Mouse (Mus musculus) hindbrain, embryonic 12.5 days (tissue): ENCODE data around the gene Asb18. TPM values are rescaled to one million over a fixed set of nuclear protein-coding genes. Genes with fewer than 3 reads are reported as not detected.

Experiments
- ATAC-seq: fragments of 200-750 bp; cut with Nextera tagmentation; 2 replicates; pipeline ENCODE4 v1.8.0; 2017; ENCODE audit warnings: moderate TSS enrichment; ENCODE audit not compliant: low FRiP score
- H3K27ac ChIP-seq: fragments of 300-500 bp; sonication (generic); 2 replicates; pipeline ENCODE4 v1.5.1; 2016; ENCODE audit warnings: mild to moderate bottlenecking
- H3K27me3 ChIP-seq: fragments of 300-500 bp; sonication (generic); 2 replicates; pipeline ENCODE4 v1.6.1; 2016; ENCODE audit warnings: mild to moderate bottlenecking
- H3K36me3 ChIP-seq: fragments of 300-500 bp; sonication (generic); 2 replicates; pipeline ENCODE4 v1.6.1; 2016; ENCODE audit warnings: mild to moderate bottlenecking
- H3K4me1 ChIP-seq: fragments of 300-500 bp; sonication (generic); 2 replicates; pipeline ENCODE4 v1.6.1; 2016
- H3K4me2 ChIP-seq: fragments of 300-500 bp; sonication (generic); replicated peaks from 2 replicates; pipeline ENCODE4 v1.6.1; 2016; ENCODE audit warnings: mild to moderate bottlenecking
- H3K4me3 ChIP-seq: fragments of 300-500 bp; sonication (generic); 2 replicates; pipeline ENCODE4 v1.5.1; 2016; ENCODE audit warnings: mild to moderate bottlenecking
- H3K9ac ChIP-seq: fragments of 300-500 bp; sonication (generic); 2 replicates; pipeline ENCODE4 v1.6.1; 2016; ENCODE audit warnings: mild to moderate bottlenecking, moderate library complexity
- H3K9me3 ChIP-seq: fragments of 300-500 bp; sonication (generic); replicated peaks from 2 replicates; pipeline ENCODE4 v1.6.1; 2016; ENCODE audit warnings: mild to moderate bottlenecking
- WGBS: fragments of 180-500 bp; shearing (Covaris S2); methylation state at CpG from one replicate; pipeline ENCODE4 v1.1.7; 2016; 5-methylcytosine and 5-hydroxymethylcytosine counted together
- polyA plus RNA-seq: library from polyadenylated mRNA; unstranded; fragments of >200 nt; fragmentation: Nextera tagmentation; extraction: Ambion mirVana; gene quantifications from 2 replicates; pipeline ENCODE4 v1.2.1, GENCODE M21; 2016

Asb18 gene
- polyA plus RNA-seq, 1 experiment from 2014 or later = 0.61 TPM

DNA sequence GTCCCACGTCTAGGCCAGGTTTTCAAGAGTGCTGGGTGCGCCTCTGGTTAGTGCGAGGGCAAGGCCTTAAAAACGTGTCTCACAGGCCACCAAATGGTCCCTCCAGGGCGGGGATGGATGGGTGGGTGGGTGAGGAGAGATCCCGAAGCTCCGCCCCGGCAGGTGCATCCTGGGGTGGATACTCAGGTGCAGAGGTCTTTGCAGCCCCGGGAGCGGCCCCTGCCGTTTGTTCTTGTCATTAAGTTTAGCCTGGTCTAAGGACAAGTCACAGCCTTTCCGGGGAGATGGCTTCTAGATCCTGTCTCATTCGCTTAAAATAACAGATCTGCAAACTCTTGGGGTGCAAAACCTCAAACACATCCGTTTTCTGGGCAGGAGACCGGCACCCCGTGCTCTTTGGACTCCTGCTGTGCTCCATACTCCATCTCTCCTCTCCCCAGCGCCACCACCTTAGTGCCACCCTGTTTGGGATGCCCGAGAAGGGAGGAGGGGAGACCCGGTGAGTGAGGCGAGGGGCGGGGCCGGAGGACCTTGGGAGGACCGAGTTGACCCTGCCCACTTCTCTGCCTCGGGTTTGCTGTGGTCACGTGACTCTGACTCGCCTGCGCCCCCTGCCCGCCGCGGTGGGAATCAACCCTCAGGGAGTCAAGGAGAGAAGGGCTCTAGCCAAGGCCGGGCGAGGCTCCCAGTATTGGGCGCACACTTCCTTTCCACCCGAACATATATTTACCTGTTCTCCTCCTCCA, 74.3 kb downstream of the Asb18 start:
- no peak for ATAC-seq
- 3% methylated on average over 34 of the region's 34 CpGs for WGBS
- H3K4me3 ChIP-seq = no peak overlapping the region

DNA sequence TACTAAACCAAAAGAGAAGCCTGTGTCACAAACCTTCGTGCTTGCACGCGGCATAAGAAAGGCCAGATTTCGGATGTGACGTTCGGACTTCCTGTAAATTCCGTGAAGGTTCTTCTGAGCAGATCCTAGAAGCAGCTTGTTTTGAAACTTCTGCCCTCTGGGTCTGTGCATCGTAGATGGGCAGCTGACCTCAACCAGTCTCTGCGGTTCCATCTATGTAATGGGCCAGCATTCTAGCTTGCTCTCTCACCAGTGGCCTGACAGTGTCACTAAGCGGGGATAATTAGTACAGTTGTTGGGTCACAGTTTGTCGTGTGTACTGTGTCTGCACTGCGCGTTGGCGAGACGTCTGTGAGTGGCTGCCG, 74.9 kb downstream of the Asb18 start:
- Histone ChIP-seq H3K9ac (no peak overlapping the region), H3K4me3 (no peak overlapping the region), H3K4me1 (peaks cover 35% of the 10 kb centered on the region), H3K4me2 (no peak overlapping the region), H3K27ac (no peak overlapping the region), H3K9me3 (no peaks in the 10 kb centered on the region), H3K27me3 (peaks cover 74% of the 10 kb centered on the region), H3K36me3 (no peaks in the 10 kb centered on the region)
- WGBS = 28% methylated on average over 16 of the region's 16 CpGs
- no peak for ATAC-seq

More for the DNA sequence above, 74.3 kb downstream of the Asb18 start:
- H3K4me2 ChIP-seq = 0 out of 2 replicates have a peak overlapping the region, but pooled peaks have one; percentile 9
- peaks cover 33% of the 10 kb centered on the region for H3K4me1 ChIP-seq
- H3K9ac ChIP-seq = no peak overlapping the region
- no peak overlapping the region for H3K27ac ChIP-seq
- H3K27me3 ChIP-seq = peaks cover 71% of the 10 kb centered on the region
- no peaks in the 10 kb centered on the region for H3K36me3 ChIP-seq
- no peaks in the 10 kb centered on the region for H3K9me3 ChIP-seq

DNA sequence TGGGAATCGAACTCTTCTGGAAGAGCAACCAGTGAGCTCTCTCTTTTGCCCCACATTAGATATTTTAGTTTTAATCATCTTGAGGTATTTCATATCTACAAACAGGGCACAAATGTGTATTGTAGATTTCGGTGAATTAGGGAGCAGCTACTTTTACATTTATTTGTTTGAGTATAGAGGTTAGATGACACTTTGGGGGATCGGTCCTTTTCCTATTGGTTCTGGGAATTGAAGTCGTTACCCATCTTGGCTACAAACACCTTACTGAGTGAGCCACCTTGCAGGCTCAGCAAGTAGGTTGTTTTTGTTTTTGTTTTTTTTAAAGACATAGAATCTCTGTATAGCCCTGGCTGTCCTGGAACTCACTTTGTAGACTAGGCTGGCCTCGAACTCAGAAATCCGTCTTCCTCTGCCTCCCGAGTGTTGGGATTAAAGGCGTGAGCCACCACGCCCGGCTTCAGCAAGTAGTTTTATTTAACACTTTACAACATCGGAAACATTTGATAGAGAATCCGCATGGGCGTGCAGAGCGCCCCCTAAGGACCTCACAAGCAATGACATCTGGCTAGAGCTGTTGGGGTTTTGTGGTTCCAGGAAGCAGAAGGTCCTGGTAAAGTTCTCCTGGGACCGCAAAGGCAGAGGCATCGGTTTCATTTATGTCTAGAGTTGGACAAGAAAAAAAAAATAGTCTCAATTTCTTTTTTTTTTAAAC, 75.4 kb downstream of the Asb18 start:
- Histone ChIP-seq H3K4me2 (no peak overlapping the region), H3K4me3 (no peak overlapping the region), H3K4me1 (peaks cover 37% of the 10 kb centered on the region), H3K27me3 (peaks cover 74% of the 10 kb centered on the region), H3K9ac (no peak overlapping the region), H3K9me3 (no peaks in the 10 kb centered on the region), H3K36me3 (no peaks in the 10 kb centered on the region), H3K27ac (no peak overlapping the region)
- 29% methylated on average over 16 of the region's 16 CpGs for WGBS
- ATAC-seq = no peak

DNA sequence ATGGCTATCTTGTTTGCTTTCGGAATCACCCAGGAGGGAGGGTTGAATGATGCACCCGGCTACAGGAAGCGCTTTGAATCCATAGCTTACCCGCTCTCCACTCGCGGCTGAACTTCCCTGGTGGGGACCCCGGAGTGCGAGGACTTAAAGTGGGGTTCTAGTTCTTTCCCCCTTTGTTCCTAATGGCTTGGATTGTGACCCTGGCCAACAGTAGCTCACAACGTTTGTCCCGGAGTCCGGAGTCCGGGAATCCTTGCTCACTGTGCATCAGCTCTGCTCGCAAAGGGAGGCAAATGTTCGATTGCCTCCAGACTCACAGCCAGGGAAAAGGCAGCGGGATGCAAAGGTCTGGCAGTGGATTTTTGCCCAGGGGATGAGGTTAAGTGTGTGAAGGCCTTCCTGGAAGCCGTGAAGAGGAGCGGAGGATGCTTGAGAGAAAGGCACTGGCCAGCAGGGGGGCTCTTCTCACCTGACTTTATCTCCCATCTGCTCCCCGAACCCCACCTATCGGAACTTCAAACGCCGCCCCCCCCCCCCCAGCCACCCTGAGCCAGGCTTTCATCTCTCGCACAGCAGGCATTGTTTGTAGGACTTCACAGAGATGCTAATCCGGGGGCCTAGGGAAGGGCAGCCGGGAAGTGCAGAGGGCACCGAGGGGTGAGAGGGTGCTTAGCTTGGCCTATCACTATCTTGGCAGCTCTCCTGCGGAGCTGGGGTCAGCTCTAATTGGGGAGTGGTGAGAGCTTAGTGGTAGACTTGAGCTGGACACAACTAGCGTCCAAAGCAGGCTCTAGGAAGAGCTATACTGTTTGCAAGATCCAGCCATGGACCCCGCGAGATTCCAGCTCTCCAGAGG, 78.7 kb downstream of the Asb18 start:
- WGBS = 2% methylated on average over 29 of the region's 29 CpGs
- peaks cover 84% of the 10 kb centered on the region for H3K27me3 ChIP-seq
- no peak overlapping the region for H3K9ac ChIP-seq
- peak overlapping the region; percentile 27 for H3K4me2 ChIP-seq
- ATAC-seq = no peak
- no peak overlapping the region for H3K27ac ChIP-seq
- H3K9me3 ChIP-seq = no peaks in the 10 kb centered on the region
- no peaks in the 10 kb centered on the region for H3K36me3 ChIP-seq
- H3K4me3 ChIP-seq = no peak overlapping the region
- peaks cover 43% of the 10 kb centered on the region for H3K4me1 ChIP-seq

DNA sequence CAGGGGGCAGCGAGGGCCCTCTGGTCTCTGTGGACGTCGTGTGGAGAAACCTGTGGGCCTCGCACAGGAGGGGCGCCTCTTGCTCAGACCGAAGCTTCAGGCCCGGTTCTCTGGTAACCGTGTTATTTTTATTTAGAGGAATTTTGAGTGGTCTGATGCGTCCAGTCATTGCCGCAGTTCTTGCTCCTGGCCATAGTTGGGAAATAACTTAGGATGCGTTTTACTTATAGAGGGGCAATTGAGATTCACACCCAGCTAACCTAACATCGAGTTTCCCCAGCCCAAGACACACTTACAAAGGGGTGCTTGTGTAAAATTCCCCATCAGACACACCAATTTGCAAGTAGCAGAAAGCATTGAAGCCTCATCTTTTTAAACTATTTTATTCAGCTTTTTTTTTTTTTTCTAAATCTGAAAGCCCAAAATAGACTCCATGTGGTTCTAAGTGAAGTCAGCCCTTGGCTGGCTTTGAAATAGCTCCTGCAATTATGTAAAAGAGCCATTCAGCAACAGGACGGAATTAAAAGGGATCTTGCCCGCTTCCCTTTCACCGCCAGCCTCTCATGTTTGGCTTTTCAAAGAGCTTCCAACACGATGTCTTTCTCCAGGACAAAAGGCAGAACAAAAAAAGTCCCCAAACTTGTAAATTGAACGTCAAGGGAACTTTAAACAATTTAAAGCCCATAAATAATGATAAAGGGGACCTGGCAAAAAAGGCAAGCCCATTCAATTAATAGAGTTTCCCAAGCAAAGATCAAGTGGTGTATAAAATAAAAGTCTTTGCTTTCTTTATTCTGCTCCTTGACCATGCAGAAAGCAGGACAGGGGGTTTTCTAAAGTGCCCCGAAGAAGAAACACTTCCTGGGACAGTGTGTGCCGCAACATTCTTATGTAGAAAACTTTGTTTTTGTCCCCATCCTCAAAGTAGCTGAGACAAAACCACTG, 79.9 kb downstream of the Asb18 start:
- Histone ChIP-seq H3K27me3 (peaks cover 85% of the 10 kb centered on the region), H3K27ac (no peak overlapping the region), H3K9me3 (no peaks in the 10 kb centered on the region), H3K4me3 (no peak overlapping the region), H3K9ac (no peak overlapping the region), H3K36me3 (no peaks in the 10 kb centered on the region), H3K4me1 (peaks cover 54% of the 10 kb centered on the region), H3K4me2 (peak overlapping the region; percentile 79)
- no peak for ATAC-seq
- 2% methylated on average over 19 of the region's 19 CpGs for WGBS

DNA sequence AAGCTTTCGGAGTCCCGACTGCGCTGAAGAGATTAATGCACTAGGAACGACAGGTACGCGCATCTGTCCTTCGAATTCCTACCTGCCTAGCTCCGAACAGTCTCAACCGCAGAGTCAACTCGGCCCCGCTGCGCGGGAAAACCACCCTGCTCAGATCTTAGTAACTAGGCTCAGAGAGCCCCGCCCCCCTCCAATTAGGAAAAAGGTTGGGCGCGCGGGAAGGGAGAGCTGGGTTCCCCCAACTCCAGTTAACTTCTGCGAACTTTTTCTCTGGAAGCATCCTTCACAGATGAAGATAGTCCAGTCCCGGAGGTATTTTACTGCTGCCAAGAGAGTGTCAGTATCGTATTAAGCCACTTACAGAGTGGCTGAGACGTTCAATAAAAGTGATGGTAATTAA, 80.7 kb downstream of the Asb18 start:
- Histone ChIP-seq H3K4me2 (peak overlapping the region; percentile 79), H3K4me3 (peak overlapping the region; percentile 4; the same call in 1 of the 2 replicates), H3K9me3 (no peaks in the 10 kb centered on the region), H3K36me3 (no peaks in the 10 kb centered on the region), H3K9ac (no peak overlapping the region), H3K27me3 (peaks cover 85% of the 10 kb centered on the region), H3K27ac (no peak overlapping the region), H3K4me1 (peaks cover 59% of the 10 kb centered on the region)
- WGBS = under 1% methylated on average over 21 of the region's 21 CpGs
- no peak for ATAC-seq

DNA sequence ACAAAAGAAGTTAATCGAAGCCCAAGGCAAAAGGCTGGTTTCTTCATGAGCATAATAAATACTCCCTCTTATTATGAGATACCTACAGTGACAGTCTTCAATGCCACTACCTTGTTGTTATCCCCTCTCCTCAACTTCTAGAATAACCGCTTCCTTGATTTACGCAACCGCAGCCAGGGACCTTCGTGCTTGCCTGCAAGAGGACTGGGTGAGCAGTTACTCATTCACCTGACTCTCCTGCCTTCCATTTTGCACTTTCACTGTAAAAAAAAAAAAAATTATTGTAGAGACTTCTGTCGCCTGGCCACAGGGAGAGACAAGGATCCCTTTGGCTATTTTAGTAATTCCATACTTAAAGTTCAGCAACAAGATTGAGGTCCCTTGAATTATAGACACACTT, 81.4 kb downstream of the Asb18 start:
- Histone ChIP-seq H3K4me1 (peaks cover 63% of the 10 kb centered on the region), H3K27ac (peak overlapping the region; percentile 73), H3K36me3 (no peaks in the 10 kb centered on the region), H3K9ac (no peak overlapping the region), H3K4me2 (peak overlapping the region; percentile 79), H3K4me3 (peak overlapping the region; percentile 57; the same call in 1 of the 2 replicates), H3K9me3 (no peaks in the 10 kb centered on the region), H3K27me3 (peaks cover 88% of the 10 kb centered on the region)
- no peak for ATAC-seq
- 6% methylated on average over 6 of the region's 6 CpGs for WGBS

DNA sequence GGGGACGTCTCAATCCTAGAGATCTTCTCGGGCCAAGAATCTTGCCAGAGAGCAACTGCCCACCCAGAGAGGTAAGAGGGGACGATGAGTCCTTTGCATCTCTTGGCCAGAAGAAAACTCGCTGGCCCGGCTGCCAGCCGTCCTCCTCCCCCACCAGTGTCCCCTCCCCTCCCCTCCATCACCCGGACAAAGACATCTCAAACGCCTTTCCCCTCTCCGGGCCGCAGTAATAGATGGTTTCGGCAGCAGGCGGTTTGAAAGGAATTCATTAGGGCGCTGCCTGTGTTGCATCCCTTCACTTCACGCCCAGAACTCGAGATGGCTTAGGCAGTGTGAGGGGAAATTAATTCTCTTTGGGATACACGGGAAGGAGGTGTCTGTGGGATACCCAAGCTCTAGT, 81.8 kb downstream of the Asb18 start:
- H3K9me3 ChIP-seq = no peaks in the 10 kb centered on the region
- H3K9ac ChIP-seq = no peak overlapping the region
- peak overlapping the region; percentile 79 for H3K4me2 ChIP-seq
- peak overlapping the region; percentile 57 for H3K4me3 ChIP-seq
- WGBS = 1% methylated on average over 16 of the region's 16 CpGs
- ATAC-seq = no peak; the same call in 1 of the 2 replicates
- H3K27me3 ChIP-seq = peaks cover 86% of the 10 kb centered on the region
- H3K27ac ChIP-seq = peak overlapping the region; percentile 73
- peaks cover 65% of the 10 kb centered on the region for H3K4me1 ChIP-seq
- H3K36me3 ChIP-seq = no peaks in the 10 kb centered on the region

DNA sequence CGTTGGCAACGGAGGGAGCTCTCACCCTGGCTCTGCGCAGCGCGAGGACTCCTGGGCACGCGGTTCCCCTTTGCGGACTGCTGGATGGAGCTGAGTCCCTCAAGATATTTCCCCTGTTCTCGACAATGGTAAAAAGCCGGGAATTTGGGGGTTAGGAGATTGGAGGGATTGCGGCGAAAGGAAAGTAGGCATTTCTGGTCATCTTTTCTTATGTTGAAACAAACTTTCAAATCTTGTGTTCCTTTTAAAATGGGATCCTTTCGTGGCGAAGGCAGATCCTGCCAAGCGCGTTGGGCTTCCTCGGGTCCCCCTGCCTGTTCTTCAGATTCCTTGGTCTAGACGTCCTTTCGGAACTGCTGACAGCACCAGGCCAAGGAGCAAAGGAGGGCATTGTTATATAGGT, 82.4 kb downstream of the Asb18 start:
- no peaks in the 10 kb centered on the region for H3K9me3 ChIP-seq
- WGBS = 1% methylated on average over 19 of the region's 19 CpGs
- no peak for ATAC-seq
- no peaks in the 10 kb centered on the region for H3K36me3 ChIP-seq
- peaks cover 71% of the 10 kb centered on the region for H3K4me1 ChIP-seq
- H3K4me3 ChIP-seq = peak overlapping the region; percentile 57
- peak overlapping the region; percentile 73 for H3K27ac ChIP-seq
- peaks cover 86% of the 10 kb centered on the region for H3K27me3 ChIP-seq
- H3K9ac ChIP-seq = peak overlapping the region; percentile 57
- H3K4me2 ChIP-seq = peak overlapping the region; percentile 79

DNA sequence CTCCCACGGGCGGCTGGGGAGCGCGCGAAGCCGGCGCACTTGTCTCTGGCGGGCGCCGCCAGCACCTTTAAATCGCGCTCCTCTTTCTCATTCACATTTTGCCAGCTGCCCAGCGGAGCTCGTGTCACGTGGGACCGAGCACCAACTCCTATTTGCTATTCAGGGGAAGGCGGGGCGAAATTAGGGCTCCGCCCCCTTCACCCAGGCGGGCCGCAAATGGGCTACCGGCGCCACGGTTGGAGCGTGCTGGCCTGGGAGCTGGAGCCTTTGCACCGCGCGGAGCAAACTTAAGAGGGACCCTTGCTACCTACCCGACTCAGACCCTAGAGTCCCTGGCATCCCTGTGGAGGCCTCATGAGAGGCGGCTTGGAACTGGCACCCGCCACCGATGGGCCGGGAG, 83.3 kb downstream of the Asb18 start, which contains the start of gene Gbx2:
Gbx2 (minus strand) TSS at position 60 of the 400 bp plus-strand sequence.
- WGBS = under 1% methylated on average over 33 of the region's 33 CpGs
- H3K4me2 ChIP-seq = peak within 1 kb of the TSS; percentile 79
- H3K4me3 ChIP-seq = peak within 1 kb of the TSS; percentile 57
- peaks cover 74% of the 10 kb centered on the region for H3K4me1 ChIP-seq
- H3K9ac ChIP-seq = peak within 1 kb of the TSS; percentile 74
- ATAC-seq = peak; percentile 81
- H3K36me3 ChIP-seq = no peaks in the 10 kb centered on the region
- H3K9me3 ChIP-seq = no peaks in the 10 kb centered on the region
- peaks cover 86% of the 10 kb centered on the region for H3K27me3 ChIP-seq
- peak within 1 kb of the TSS; percentile 82 for H3K27ac ChIP-seq

DNA sequence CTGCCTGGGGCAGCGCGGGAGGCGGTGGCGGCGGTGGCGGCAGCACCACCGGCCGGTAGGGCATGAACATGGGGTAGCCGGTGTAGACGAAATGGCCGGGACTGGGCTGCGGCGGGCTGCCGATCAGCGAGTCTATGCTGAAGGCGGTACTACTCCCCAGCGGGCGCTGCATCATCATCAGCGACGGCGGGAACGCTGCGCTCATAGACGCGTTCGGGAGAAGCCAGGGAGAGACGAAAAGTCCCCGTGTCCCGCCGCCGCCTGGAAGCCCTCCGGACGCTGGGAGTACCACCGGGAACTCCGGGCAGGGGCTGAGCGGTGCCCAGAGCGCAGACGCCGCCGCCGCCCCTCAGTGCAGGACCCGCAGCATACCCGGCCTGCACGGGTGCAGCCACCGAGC, 83.9 kb downstream of the Asb18 start:
- peaks cover 86% of the 10 kb centered on the region for H3K27me3 ChIP-seq

More for the DNA sequence above, 83.9 kb downstream of the Asb18 start:
- no peaks in the 10 kb centered on the region for H3K36me3 ChIP-seq
- H3K4me3 ChIP-seq = peak overlapping the region; percentile 57
- ATAC-seq = 0 out of 2 replicates have a peak, but pooled peaks have one; percentile 23
- 0% methylated on average over 40 of the region's 45 CpGs for WGBS
- peaks cover 74% of the 10 kb centered on the region for H3K4me1 ChIP-seq
- no peaks in the 10 kb centered on the region for H3K9me3 ChIP-seq
- peak overlapping the region; percentile 74 for H3K9ac ChIP-seq
- H3K27ac ChIP-seq = peak overlapping the region; percentile 82
- H3K4me2 ChIP-seq = peak overlapping the region; percentile 79
